Mouse (Mus musculus): ENCODE data around the gene Sirt4. TPM values are rescaled to one million over a fixed set of nuclear protein-coding genes. Genes with fewer than 3 reads are reported as not detected.
"Not testable (repeated sequence)": the region's sequence is repeated elsewhere in the genome, so short reads cannot be mapped to it uniquely, and the experiment has no call there.

The Sirt4 gene
- polyA plus RNA-seq, 1 experiment from 2014 or later: 21.7 TPM

DNA sequence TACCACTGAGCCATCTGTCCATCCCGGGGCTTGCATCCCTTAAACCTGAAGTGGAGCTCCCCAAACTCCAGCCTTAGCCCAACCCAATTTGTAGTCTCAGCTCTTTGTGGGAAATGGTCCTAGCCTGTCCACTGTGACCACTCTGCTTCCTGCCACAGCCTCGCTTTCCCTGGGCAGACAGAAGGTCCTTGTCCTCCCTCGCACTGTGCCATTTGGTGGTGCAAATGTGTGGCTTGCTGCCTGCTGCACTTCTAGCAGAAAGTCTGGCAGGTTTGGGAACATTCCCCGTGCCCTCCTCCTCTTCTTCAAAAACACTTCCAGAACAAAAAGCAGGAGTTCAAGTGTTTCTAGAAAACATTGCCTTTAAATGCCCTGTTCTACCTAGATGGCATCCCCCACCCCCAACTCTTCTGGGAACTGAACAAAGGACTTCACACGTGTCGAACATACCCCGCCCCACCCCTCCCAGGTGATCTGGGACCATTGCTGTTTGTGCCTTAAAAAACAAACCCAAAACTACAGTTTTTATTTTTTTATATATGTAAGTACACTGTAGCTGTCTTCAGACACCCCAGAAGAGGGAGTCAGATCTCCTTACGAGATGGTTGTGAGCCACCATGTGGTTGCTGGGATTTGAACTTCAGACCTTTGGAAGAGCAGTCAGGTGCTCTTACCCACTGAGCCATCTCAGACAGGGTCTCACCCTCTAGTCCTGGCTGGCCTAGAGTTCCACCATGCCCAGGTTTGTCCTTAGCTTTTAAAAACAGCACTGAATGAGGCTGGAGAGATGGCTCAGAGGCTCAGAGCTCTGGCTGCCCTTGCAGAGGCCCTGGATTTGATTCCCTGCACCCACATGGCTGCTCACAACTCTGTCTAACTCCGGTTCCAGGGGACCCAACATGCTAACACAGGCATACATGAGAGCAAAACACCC lies 14.0 kb upstream of the Sirt4 start:
- WGBS: 44% methylated on average over 9 of the region's 9 CpGs
- H3K4me3 ChIP-seq (replicated peaks): no peak overlapping the region
- no peak for ATAC-seq (ENCODE audit: insufficient read depth, low FRiP score, low read depth)

DNA sequence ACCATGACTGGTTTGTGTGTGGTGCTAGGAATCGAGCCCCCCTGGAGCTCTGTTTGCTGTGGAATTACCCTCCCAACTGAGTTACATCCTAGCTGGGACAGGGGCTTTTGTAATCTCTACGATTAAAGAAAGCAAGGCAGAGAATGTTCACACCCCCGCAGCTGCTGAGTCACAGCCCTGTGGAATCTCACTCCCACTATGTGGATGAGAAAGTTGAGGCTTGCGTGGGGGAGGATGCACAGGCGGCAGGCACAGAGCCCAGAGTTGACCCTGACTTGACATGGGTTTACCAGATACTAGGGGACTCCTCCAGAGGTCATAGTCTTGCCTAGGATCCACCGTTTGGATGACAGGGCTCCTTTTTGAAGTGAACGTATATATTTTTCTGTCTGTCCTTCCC lies 12.5 kb upstream of the Sirt4 start:
- H3K4me3 ChIP-seq (replicated peaks): no peak overlapping the region
- no peak for ATAC-seq (ENCODE audit: insufficient read depth, low FRiP score, low read depth)
- H3K27ac ChIP-seq: no peak overlapping the region
- no peak overlapping the region for H3K9ac ChIP-seq
- 69% methylated on average over 7 of the region's 7 CpGs for WGBS
- no peak overlapping the region for H3K4me2 ChIP-seq
- no peaks in the 10 kb centered on the region for H3K27me3 ChIP-seq (replicated peaks)
- no peaks in the 10 kb centered on the region for H3K9me3 ChIP-seq
- peaks cover 13% of the 10 kb centered on the region for H3K4me1 ChIP-seq
- no peaks in the 10 kb centered on the region for H3K36me3 ChIP-seq

More for the DNA sequence above, 14.0 kb upstream of the Sirt4 start:
- Histone ChIP-seq H3K27me3 (replicated peaks) (no peaks in the 10 kb centered on the region), H3K4me1 (0 out of 2 replicates have a peak, but pooled peaks cover 8% of the 10 kb centered on the region), H3K4me2 (no peak overlapping the region), H3K9ac (no peak overlapping the region), H3K27ac (no peak overlapping the region), H3K9me3 (no peaks in the 10 kb centered on the region), H3K36me3 (no peaks in the 10 kb centered on the region)

GRCm38 (mm10) chr5:115495618-115496017 lies 11.1 kb upstream of the Sirt4 start:
- ATAC-seq (ENCODE audit: insufficient read depth, low FRiP score, low read depth); H3K9ac ChIP-seq: not testable (repeated sequence)
- 83% methylated on average over 3 of the region's 3 CpGs for WGBS

DNA sequence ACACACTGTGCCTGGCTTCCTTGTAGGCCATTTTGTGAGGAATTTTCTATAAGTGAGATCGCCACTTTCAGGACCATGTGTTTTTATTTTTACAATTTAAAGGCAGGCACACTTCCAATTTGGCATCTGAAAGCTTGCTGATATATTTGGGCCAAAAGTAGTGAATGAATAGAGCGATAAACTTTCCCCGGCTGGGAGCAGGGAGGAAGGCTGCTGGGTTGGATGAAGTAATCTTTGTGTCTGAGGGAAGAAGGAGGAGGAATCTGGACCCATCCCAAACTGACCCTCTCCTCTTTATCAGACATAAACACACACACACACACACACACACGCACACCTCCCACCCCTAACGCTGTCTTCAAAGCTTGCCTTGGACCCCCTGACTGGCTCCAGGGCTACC lies 8.9 kb upstream of the Sirt4 start:
- H3K9ac ChIP-seq: no peak overlapping the region
- H3K27me3 ChIP-seq (replicated peaks): no peaks in the 10 kb centered on the region
- 28% methylated on average over 5 of the region's 5 CpGs for WGBS
- peak overlapping the region; percentile 70 for H3K27ac ChIP-seq
- no peak overlapping the region for H3K4me3 ChIP-seq (replicated peaks)
- H3K4me2 ChIP-seq: no peak overlapping the region
- ATAC-seq (ENCODE audit: insufficient read depth, low FRiP score, low read depth): no peak
- no peaks in the 10 kb centered on the region for H3K9me3 ChIP-seq
- H3K4me1 ChIP-seq: peaks cover 26% of the 10 kb centered on the region
- H3K36me3 ChIP-seq: no peaks in the 10 kb centered on the region

More at GRCm38 (mm10) chr5:115495618-115496017, 11.1 kb upstream of the Sirt4 start:
- peaks cover 25% of the 10 kb centered on the region for H3K4me1 ChIP-seq
- H3K27ac ChIP-seq; H3K4me3 ChIP-seq (replicated peaks); H3K4me2 ChIP-seq; H3K36me3 ChIP-seq; H3K27me3 ChIP-seq (replicated peaks); H3K9me3 ChIP-seq: not testable (repeated sequence)

DNA sequence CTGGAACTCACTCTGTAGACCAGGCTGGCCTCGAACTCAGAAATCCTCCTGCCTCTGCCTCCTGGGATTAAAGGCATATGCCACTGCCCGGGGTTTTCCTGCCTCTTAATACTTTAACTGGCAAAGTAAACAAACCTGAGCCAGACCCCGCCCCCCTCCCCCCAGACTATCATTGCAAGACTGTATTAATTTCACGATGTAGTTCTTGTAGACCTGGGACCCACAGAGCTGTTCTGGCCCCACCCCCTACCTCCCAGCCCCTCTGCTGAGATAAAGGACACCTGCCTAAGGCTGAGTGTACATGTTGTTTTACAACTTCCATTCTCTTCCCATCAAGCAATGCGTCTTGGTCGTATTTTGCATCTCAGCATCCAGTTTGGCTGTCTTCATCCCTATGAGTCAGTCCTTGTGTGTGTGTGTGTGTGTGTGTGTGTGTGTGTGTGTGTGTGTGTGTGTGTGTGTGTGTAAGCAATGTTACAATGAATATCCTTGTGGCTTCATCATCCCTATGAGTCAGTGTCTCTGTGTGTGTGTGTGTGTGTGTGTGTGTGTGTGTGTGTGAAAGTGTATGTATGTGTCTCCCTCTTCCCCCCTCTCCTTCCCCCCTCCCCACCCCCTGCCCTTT lies 8.3 kb upstream of the Sirt4 start:
- H3K4me3 ChIP-seq (replicated peaks): no peak overlapping the region
- no peaks in the 10 kb centered on the region for H3K27me3 ChIP-seq (replicated peaks)
- H3K4me2 ChIP-seq: no peak overlapping the region
- H3K27ac ChIP-seq: peak overlapping the region; percentile 70; the same call in 1 of the 2 replicates
- H3K9me3 ChIP-seq: no peaks in the 10 kb centered on the region
- peaks cover 26% of the 10 kb centered on the region for H3K4me1 ChIP-seq
- no peak for ATAC-seq (ENCODE audit: insufficient read depth, low FRiP score, low read depth)
- H3K36me3 ChIP-seq: no peaks in the 10 kb centered on the region
- WGBS: 51% methylated on average over 6 of the region's 6 CpGs
- H3K9ac ChIP-seq: no peak overlapping the region

GRCm38 (mm10) chr5:115491771-115492322 lies 7.3 kb upstream of the Sirt4 start:
- Histone ChIP-seq H3K4me3 (replicated peaks) (peak overlapping the region; percentile 31), H3K9ac (peak overlapping the region; percentile 35; the same call in 1 of the 2 replicates), H3K27me3 (replicated peaks) (no peaks in the 10 kb centered on the region), H3K27ac (peak overlapping the region; percentile 68), H3K9me3 (no peaks in the 10 kb centered on the region), H3K36me3 (no peaks in the 10 kb centered on the region), H3K4me1 (peaks cover 26% of the 10 kb centered on the region), H3K4me2 (peak overlapping the region; percentile 72)
- no peak for ATAC-seq (ENCODE audit: insufficient read depth, low FRiP score, low read depth)
- 3% methylated on average over 28 of the region's 28 CpGs for WGBS

- WGBS: 31% methylated on average over 5 of the region's 5 CpGs
- no peak for ATAC-seq (ENCODE audit: insufficient read depth, low FRiP score, low read depth)
- Histone ChIP-seq H3K36me3 (no peaks in the 10 kb centered on the region), H3K4me3 (replicated peaks) (no peak overlapping the region), H3K27ac (no peak overlapping the region), H3K4me2 (peak overlapping the region; percentile 13; the same call in 1 of the 2 replicates), H3K4me1 (peaks cover 26% of the 10 kb centered on the region), H3K9me3 (no peaks in the 10 kb centered on the region), H3K27me3 (replicated peaks) (no peaks in the 10 kb centered on the region), H3K9ac (no peak overlapping the region)
Observed at GRCm38 (mm10) chr5:115491076-115491475, 6.6 kb upstream of the Sirt4 start.

- no peaks in the 10 kb centered on the region for H3K27me3 ChIP-seq (replicated peaks)
- H3K9me3 ChIP-seq: no peaks in the 10 kb centered on the region
- no peak for ATAC-seq (ENCODE audit: insufficient read depth, low FRiP score, low read depth)
- peak overlapping the region; percentile 100 for H3K27ac ChIP-seq
- peak overlapping the region; percentile 13; the same call in 1 of the 2 replicates for H3K4me2 ChIP-seq
- WGBS: 8% methylated on average over 8 of the region's 8 CpGs
- peaks cover 26% of the 10 kb centered on the region for H3K4me1 ChIP-seq
- H3K36me3 ChIP-seq: no peaks in the 10 kb centered on the region
- no peak overlapping the region for H3K4me3 ChIP-seq (replicated peaks)
- H3K9ac ChIP-seq: no peak overlapping the region
Observed at GRCm38 (mm10) chr5:115490638-115491000, 6.1 kb upstream of the Sirt4 start.

- peak overlapping the region; percentile 71 for H3K4me2 ChIP-seq
- WGBS: under 1% methylated on average over 50 of the region's 50 CpGs
- ATAC-seq (ENCODE audit: insufficient read depth, low FRiP score, low read depth): peak; percentile 79
- peaks cover 26% of the 10 kb centered on the region for H3K4me1 ChIP-seq
- H3K27ac ChIP-seq: peak overlapping the region; percentile 100
- H3K9ac ChIP-seq: peak overlapping the region; percentile 85
- peak overlapping the region; percentile 40 for H3K4me3 ChIP-seq (replicated peaks)
- no peaks in the 10 kb centered on the region for H3K36me3 ChIP-seq
- H3K9me3 ChIP-seq: no peaks in the 10 kb centered on the region
- H3K27me3 ChIP-seq (replicated peaks): no peaks in the 10 kb centered on the region
Observed at GRCm38 (mm10) chr5:115489699-115490637, 5.4 kb upstream of the Sirt4 start.

GRCm38 (mm10) chr5:115488841-115489698 lies 4.5 kb upstream of the Sirt4 start:
- peak; percentile 81 for ATAC-seq (ENCODE audit: insufficient read depth, low FRiP score, low read depth)
- peak overlapping the region; percentile 71 for H3K4me2 ChIP-seq
- H3K9ac ChIP-seq: peak overlapping the region; percentile 25; the same call in 1 of the 2 replicates
- H3K27me3 ChIP-seq (replicated peaks): no peaks in the 10 kb centered on the region
- peak overlapping the region; percentile 100 for H3K27ac ChIP-seq
- H3K4me1 ChIP-seq: peaks cover 26% of the 10 kb centered on the region
- no peaks in the 10 kb centered on the region for H3K9me3 ChIP-seq
- WGBS: under 1% methylated on average over 39 of the region's 39 CpGs
- no peaks in the 10 kb centered on the region for H3K36me3 ChIP-seq
- H3K4me3 ChIP-seq (replicated peaks): peak overlapping the region; percentile 40

All from stomach, embryonic 15.5 days (tissue).